Mouse (Mus musculus) liver, embryonic 16.5 days (tissue): ENCODE results near the gene Mrpl53. TPM values are rescaled to one million over a fixed set of nuclear protein-coding genes. Genes with fewer than 3 reads are reported as not detected.

Experiments used
- ATAC-seq: fragments of 200-750 bp; cut with Nextera tagmentation; 2 replicates; pipeline ENCODE4 v1.8.0; 2017; ENCODE audit warnings: low read depth, mild to moderate bottlenecking, moderate number of reproducible peaks, moderate library complexity
- H3K27ac ChIP-seq: fragments of 300-500 bp; sonication (generic); 2 replicates; pipeline ENCODE4 v1.5.1; 2014; ENCODE audit warnings: mild to moderate bottlenecking, low read length
- H3K27me3 ChIP-seq: fragments of 300-500 bp; sonication (generic); 2 replicates; pipeline ENCODE4 v1.6.1; 2014; ENCODE audit warnings: low read depth, low read length, mixed read lengths; ENCODE audit not compliant: control insufficient read depth, insufficient read depth
- H3K36me3 ChIP-seq: fragments of 300-500 bp; sonication (generic); 2 replicates; pipeline ENCODE4 v1.6.1; 2014; ENCODE audit warnings: mild to moderate bottlenecking; ENCODE audit not compliant: control insufficient read depth, insufficient read depth
- H3K4me1 ChIP-seq: fragments of 300-500 bp; sonication (generic); 2 replicates; pipeline ENCODE4 v1.6.1; 2014; ENCODE audit warnings: low read depth, low read length, mixed read lengths; ENCODE audit not compliant: control insufficient read depth
- H3K4me2 ChIP-seq: fragments of 300-500 bp; sonication (generic); 2 replicates; pipeline ENCODE4 v1.6.1; 2014; ENCODE audit warnings: low read depth, low read length, mixed read lengths
- H3K4me3 ChIP-seq: fragments of 300-500 bp; sonication (generic); 2 replicates; pipeline ENCODE4 v1.5.1; 2014; ENCODE audit warnings: low read depth, mild to moderate bottlenecking, low read length
- H3K9ac ChIP-seq: fragments of 300-500 bp; sonication (generic); 2 replicates; pipeline ENCODE4 v1.6.1; 2014; ENCODE audit warnings: low read depth, low read length
- H3K9me3 ChIP-seq: fragments of 300-500 bp; sonication (generic); replicated peaks from 2 replicates; pipeline ENCODE4 v1.6.1; 2016; ENCODE audit warnings: low read length; ENCODE audit not compliant: control insufficient read depth
- WGBS: fragments of 180-500 bp; shearing (Covaris S2); extraction: QIAGEN DNeasy Blood & Tissue Kit; methylation state at CpG from one replicate; pipeline ENCODE4 v1.1.7; 2014; ENCODE audit not compliant: insufficient replicate concordance; 5-methylcytosine and 5-hydroxymethylcytosine counted together
- polyA plus RNA-seq: library from polyadenylated mRNA; unstranded; fragments of >200 nt; fragmentation: Nextera tagmentation; extraction: Ambion mirVana; gene quantifications from 2 replicates; pipeline ENCODE4 v1.2.1, GENCODE M21; 2015

Mrpl53 gene
- polyA plus RNA-seq, 1 experiment from 2014 or later: 66.1 TPM

DNA sequence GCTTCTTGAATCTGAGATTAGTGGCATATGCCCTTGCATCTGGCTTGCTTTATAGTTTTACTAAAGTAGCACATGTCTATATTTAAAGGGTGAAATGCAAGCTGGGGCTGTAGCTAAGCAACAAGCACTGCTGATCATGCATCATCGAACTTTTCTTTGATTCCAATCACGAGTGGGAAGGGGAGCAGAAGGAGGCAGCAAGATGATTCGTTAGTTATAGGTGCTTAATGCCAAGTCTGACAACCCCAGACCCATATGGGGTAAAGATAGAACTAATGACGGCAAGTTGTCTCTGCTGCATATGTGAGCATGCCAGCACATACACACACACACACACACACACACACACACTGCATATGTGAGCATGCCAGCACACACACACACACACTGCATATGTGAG is 4.7 kb upstream of the Mrpl53 start:
- Histone ChIP-seq H3K27ac (no peak overlapping the region), H3K9me3 (no peaks in the 10 kb centered on the region), H3K9ac (no peak overlapping the region), H3K27me3 (no peaks in the 10 kb centered on the region; the same call in 1 of the 2 replicates), H3K4me1 (peaks cover 32% of the 10 kb centered on the region), H3K36me3 (no peaks in the 10 kb centered on the region), H3K4me3 (no peak overlapping the region), H3K4me2 (no peak overlapping the region)
- no peak for ATAC-seq
- 64% methylated on average over 4 of the region's 4 CpGs for WGBS

DNA sequence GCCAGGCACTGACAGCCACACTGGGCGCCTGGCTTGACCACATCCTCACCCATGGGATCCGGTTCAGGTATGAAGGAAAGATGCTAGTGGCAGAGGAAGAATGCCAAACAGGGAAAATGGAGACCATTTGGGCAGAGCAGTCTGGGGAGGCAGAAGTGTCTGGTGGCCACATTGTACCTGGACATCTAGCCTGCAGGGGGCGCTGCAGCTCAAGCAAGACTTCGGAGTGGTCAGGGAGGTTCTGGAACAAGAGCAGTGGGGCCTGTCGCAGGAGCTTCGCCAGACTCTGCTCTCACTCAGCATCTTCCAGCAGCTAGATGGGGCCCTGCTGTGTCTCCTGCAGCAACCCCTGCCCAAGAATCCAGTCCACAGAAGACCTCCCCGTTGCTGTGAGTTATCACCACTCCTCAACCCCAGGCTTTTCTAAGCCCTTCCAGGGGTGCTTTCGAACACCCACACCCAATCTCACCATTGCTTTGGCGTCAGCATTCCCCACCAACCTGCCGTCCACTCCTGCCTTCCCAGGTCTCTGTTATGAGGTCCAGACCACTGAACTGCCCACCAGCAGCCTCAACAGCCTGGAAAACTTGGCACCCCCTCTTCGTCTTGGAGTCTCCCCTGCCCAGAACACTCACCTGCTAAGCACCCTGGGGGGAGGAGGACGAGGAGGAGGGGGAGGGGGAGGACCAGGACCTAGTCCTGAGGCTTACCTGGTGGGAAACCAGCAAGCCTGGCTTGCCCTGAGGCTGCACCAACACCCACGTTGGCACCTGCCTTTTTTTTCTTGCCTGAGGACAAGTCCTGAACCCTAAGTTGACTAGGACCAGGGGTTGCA is 1.1 kb upstream of the Mrpl53 start:
- Histone ChIP-seq H3K4me2 (peak overlapping the region; percentile 75), H3K27ac (peak overlapping the region; percentile 80), H3K4me1 (peaks cover 33% of the 10 kb centered on the region), H3K9me3 (no peaks in the 10 kb centered on the region), H3K9ac (peak overlapping the region; percentile 90), H3K27me3 (no peaks in the 10 kb centered on the region), H3K4me3 (peak overlapping the region; percentile 73), H3K36me3 (no peaks in the 10 kb centered on the region)
- peak; percentile 28; the same call in 1 of the 2 replicates for ATAC-seq
- WGBS: 30% methylated on average over 13 of the region's 13 CpGs

DNA sequence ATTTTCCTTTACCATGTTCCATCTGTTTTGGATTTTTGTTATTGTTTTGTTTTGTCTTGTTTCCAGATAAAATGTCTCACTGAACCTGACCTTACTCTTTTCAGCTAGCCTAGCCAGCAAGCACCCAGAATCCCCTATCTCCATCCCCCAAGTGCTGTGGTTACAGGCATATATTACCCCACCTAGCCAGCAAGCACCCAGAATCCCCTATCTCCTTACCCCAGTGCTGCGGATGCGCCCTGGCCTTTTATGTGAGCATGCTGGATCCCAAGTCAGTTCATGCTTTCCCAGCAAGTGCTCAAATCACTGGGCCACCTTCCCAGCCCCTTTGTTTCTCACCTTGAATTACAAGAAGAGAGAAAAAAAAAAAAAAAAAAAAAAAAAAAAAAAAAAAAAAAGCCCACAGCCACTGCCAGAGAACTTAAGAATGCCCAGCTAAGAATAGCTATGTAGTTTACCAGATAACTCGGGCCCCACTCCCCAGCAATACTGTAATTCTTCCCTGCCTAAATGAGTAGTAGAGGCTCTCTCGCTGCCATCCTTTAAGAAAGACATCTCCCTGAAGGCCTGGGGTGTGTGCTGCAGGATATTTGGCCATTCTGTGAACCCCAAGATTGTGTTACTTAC is 2.8 kb downstream of the Mrpl53 start:
- Histone ChIP-seq H3K9ac (no peak overlapping the region), H3K27ac (no peak overlapping the region), H3K4me2 (no peak overlapping the region), H3K4me1 (peaks cover 47% of the 10 kb centered on the region), H3K27me3 (no peaks in the 10 kb centered on the region), H3K4me3 (no peak overlapping the region), H3K9me3 (no peaks in the 10 kb centered on the region), H3K36me3 (no peaks in the 10 kb centered on the region)
- ATAC-seq: no peak
- 57% methylated on average over 4 of the region's 4 CpGs for WGBS

DNA sequence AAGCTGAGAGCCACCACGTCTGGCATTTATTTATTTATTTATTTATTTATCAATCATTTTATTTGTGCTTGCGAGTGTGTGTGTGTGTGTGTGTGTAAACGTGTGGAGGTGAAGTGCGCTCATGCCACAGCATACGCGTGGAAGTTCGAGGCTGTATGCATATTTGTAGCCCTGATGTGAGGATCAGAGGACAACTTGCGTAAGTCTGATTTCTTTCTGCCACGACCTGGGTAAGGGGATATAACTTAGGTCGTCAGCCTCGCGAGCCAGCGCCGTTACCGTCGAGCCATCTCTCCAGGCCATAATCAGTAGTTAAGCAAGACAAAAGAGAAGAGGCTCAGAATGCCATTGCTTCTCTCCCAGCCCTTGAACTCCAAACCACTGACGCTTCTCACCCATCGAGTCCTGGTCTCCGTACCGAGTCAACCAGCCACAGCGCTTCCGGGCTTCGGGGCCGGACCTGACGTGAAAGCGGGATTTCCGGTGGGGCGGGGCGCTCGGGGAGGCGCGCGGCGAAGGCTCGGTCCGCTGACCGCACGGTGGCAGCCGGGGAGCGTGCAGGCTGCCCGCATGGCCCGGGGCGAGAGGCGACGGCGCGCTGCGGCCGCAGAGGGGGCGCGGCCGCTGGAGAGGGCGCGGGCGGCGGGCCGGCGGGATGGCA is 6.3 kb downstream of the Mrpl53 start, which contains the start of gene Mogs:
TSS of gene Mogs (plus strand) at position 486 of the 661 bp plus-strand sequence.
- H3K9me3 ChIP-seq: no peaks in the 10 kb centered on the region

DNA sequence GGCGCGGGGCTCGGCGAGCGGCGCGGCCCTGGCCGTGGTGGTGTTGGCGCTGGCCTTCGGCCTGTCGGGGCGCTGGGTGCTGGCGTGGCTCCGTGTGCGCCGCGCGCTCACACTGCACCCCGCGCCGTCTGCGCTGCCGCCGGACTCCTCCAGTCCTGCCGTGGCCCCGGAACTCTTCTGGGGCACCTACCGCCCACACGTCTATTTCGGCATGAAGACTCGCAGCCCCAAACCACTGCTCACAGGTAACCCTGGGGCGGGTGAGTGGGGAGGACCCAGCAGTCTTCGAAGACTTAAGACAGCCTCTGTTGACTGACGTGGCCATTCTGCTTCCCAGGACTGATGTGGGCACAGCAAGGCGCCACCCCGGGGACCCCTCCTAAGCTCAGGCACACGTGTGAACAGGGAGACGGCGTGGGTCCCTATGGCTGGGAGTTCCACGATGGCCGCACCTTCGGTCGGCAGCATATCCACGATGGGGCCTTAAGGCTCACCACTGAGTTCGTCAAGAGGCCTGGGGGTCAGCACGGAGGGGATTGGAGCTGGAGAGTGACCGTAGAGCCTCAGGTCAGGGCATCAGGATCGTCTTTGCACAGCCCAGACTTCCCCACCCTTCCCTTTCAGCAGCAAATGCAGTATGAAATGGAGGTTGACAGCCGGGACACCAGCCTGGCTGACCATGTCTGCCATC is 7.0 kb downstream of the Mrpl53 start:
- WGBS: under 1% methylated on average over 48 of the region's 48 CpGs
- no peak; the same call in 1 of the 2 replicates for ATAC-seq
- H3K4me1 ChIP-seq: peaks cover 46% of the 10 kb centered on the region

More for the DNA sequence above, 6.3 kb downstream of the Mrpl53 start, which contains the start of gene Mogs:
- H3K27me3 ChIP-seq: no peaks in the 10 kb centered on the region
- H3K4me3 ChIP-seq: peak within 1 kb of the TSS; percentile 82
- H3K36me3 ChIP-seq: peaks cover 8% of the 10 kb centered on the region; the same call in 1 of the 2 replicates
- under 1% methylated on average over 48 of the region's 58 CpGs for WGBS
- peak within 1 kb of the TSS; percentile 93 for H3K27ac ChIP-seq
- peak; percentile 94 for ATAC-seq
- peak within 1 kb of the TSS; percentile 86 for H3K9ac ChIP-seq
- peaks cover 46% of the 10 kb centered on the region for H3K4me1 ChIP-seq
- peak within 1 kb of the TSS; percentile 99 for H3K4me2 ChIP-seq

DNA sequence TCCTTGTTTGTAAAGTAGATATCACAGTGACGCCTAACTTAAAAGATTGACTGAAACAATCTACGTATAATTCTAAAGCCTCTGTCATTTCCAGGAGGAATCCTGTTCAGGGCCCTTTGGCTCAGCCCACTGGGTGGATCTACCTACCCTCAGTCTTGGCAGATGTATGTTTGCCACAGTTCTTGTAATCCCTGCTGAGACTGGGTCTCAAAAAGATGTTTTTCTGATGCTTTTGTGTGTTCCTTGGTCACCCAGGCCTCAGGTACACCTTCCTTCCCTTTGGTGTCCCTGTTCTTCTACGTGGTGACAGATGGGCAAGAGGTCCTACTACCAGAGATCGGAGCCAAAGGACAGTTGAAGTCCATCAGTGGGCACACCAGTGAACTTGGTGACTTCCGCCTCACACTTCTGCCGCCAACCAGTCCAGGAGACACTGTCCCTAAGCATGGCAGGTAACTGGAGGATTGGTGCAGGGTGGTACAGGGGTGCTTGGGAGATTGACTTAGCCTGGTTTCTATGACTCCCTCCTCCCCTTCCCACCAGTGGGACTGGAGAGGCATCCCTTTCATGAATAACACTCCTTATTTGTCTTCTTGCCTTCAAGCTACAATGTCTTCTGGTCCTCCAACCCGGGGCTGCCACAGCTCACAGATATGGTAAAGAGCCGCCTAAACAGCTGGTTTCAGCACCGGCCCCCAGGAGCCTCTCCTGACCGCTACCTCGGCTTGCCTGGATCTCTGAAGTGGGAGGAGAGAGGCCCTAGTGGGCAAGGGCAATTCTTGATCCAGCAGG is 7.7 kb downstream of the Mrpl53 start:
- H3K4me1 ChIP-seq: peaks cover 41% of the 10 kb centered on the region
- H3K36me3 ChIP-seq: peaks cover 8% of the 10 kb centered on the region; the same call in 1 of the 2 replicates
- H3K4me2 ChIP-seq: peak overlapping the region; percentile 99
- peak overlapping the region; percentile 86 for H3K9ac ChIP-seq
- peak overlapping the region; percentile 93; the same call in 1 of the 2 replicates for H3K27ac ChIP-seq
- H3K4me3 ChIP-seq: peak overlapping the region; percentile 82
- H3K9me3 ChIP-seq: no peaks in the 10 kb centered on the region
- no peaks in the 10 kb centered on the region for H3K27me3 ChIP-seq
- no peak for ATAC-seq
- 66% methylated on average over 11 of the region's 11 CpGs for WGBS

More for the DNA sequence above, 7.0 kb downstream of the Mrpl53 start:
- Histone ChIP-seq H3K4me2 (peak overlapping the region; percentile 99), H3K9ac (peak overlapping the region; percentile 86), H3K27me3 (no peaks in the 10 kb centered on the region), H3K36me3 (peaks cover 8% of the 10 kb centered on the region; the same call in 1 of the 2 replicates), H3K27ac (peak overlapping the region; percentile 93), H3K9me3 (no peaks in the 10 kb centered on the region), H3K4me3 (peak overlapping the region; percentile 82)

DNA sequence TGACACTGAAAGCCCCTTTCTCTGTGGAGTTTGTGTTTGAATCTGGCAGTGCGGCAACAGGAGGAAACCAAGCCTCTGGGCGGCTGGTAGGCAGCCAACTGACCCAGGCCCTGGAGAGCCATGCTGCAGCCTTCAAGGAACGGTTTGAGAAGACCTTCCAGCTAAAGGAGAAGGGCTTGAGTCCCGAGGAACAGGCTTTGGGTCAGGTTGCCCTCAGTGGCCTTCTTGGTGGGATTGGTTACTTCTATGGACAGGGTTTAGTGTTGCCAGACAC is 8.3 kb downstream of the Mrpl53 start:
- H3K4me1 ChIP-seq: peaks cover 40% of the 10 kb centered on the region
- 75% methylated on average over 4 of the region's 4 CpGs for WGBS
- H3K4me3 ChIP-seq: no peak overlapping the region
- no peak overlapping the region for H3K9ac ChIP-seq
- H3K27me3 ChIP-seq: no peaks in the 10 kb centered on the region
- no peak for ATAC-seq
- H3K4me2 ChIP-seq: no peak overlapping the region
- H3K9me3 ChIP-seq: no peaks in the 10 kb centered on the region
- no peak overlapping the region for H3K27ac ChIP-seq
- peaks cover 8% of the 10 kb centered on the region; the same call in 1 of the 2 replicates for H3K36me3 ChIP-seq

DNA sequence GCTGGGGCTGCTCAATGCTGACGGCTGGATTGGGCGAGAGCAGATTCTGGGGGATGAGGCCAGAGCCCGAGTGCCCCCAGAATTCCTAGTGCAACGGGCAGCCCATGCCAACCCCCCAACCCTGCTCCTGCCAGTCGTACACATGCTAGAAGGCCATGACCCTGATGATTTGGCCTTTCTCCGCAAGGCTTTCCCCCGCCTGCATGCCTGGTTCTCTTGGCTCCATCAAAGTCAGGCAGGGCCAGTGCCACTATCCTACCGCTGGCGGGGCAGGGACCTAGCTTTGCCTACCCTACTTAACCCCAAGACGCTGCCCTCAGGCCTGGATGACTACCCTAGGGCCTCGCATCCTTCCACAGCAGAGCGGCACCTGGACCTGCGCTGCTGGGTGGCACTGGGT is 8.8 kb downstream of the Mrpl53 start:
- Histone ChIP-seq H3K4me3 (no peak overlapping the region), H3K27ac (no peak overlapping the region), H3K27me3 (no peaks in the 10 kb centered on the region), H3K9me3 (no peaks in the 10 kb centered on the region), H3K4me1 (peaks cover 46% of the 10 kb centered on the region), H3K9ac (no peak overlapping the region), H3K4me2 (no peak overlapping the region), H3K36me3 (peaks cover 8% of the 10 kb centered on the region; the same call in 1 of the 2 replicates)
- 84% methylated on average over 13 of the region's 13 CpGs for WGBS
- no peak for ATAC-seq
